Mouse (Mus musculus): ENCODE measurements around the gene Tmem132b. TPM values are rescaled to one million over a fixed set of nuclear protein-coding genes. Genes with fewer than 3 reads are reported as not detected.
A peak's percentile ranks its signal among the peaks of the same experiment; 100 is the strongest.

Tmem132b gene
- polyA plus RNA-seq, 1 experiment, result 8.2 TPM

DNA sequence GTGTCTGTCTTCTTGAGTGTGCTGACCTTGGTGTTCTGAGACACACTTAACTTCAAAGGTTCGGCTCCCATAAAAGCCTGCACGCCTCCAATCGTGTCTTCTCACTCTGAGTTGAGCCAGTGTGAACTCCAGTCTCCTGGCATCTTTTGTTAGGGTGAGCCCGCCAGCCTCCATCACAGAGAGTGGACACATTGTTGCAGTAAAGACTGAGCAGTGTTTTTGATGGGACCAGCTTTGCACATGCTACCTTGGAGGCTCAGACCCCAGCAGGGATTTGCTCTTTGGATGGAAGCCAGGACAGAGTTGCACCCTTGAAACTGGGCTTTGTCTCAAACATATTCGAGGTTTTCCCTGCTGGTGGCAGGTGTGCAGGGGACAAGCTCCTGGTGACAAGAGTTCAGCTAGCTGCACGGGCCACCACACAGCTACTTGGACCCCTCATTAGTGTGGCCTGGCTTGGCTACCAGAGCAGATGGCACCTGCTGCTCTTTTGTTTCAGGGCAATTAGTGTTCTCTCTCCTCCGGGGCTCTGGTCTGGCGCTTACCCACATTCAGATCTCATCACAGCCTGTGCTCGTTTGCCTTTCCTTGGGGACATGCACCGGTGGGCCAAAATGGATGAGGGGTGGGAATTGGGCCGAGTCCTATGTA is 154.2 kb downstream of the Tmem132b start:
- DNase-seq (ENCODE audit: low read depth), result peak; percentile 91

DNA sequence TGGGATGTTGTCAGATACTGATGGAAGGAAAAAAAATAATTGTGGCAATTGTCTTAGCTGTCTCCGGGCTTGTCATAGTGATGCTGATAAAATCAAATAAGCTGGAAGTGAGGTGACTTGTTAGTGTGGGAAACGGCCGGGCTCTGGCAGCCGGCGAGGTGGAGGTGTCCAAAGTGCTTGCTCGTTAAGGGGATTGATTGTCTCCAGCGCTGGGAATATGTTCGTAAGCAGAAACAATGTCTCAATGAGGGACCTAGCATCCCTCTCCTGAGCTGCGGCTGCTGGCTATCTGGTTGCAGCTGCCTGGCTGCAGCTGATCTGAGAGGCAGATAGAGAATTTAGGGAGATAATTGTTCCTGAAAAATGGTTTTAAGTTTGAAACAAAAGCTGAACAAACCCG is 161.0 kb downstream of the Tmem132b start:
- TF ChIP-seq CTCF (IDR thresholded peaks at IDR 0.05; ENCODE audit: borderline replicate concordance, extremely low read depth, insufficient read depth, insufficient read length) (no peak), POLR2A (IDR thresholded peaks at IDR 0.05; ENCODE audit: borderline replicate concordance, extremely low read depth, insufficient read depth, insufficient read length, poor library complexity, severe bottlenecking) (no peak)
- DNase-seq (ENCODE audit: low read depth), result peak; percentile 75

More for the DNA sequence above, 154.2 kb downstream of the Tmem132b start:
- no peak for TF ChIP-seq CTCF (IDR thresholded peaks at IDR 0.05; ENCODE audit: borderline replicate concordance, extremely low read depth, insufficient read depth, insufficient read length)
- no peak for TF ChIP-seq POLR2A (IDR thresholded peaks at IDR 0.05; ENCODE audit: borderline replicate concordance, extremely low read depth, insufficient read depth, insufficient read length, poor library complexity, severe bottlenecking)

DNA sequence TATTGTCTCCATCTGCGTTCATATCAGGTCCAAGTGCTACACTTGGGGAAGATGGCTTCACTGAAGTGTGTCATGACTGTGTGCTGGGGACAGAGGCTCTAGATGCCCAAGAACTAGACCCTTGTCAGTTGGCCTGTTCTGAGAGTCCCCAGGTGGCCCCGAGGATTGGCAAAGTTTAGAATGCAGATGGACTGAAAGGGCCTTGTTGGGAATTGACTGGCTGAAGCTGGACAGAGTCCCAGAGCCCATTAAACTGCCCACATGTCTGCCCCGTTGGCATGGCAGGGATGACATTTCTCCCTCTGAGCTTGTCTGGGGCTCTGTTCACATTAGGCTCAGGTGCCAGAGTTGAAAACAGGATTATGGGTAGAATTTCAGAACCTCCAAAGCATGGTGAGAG is 167.8 kb downstream of the Tmem132b start:
- TF ChIP-seq CTCF (IDR thresholded peaks at IDR 0.05; ENCODE audit: borderline replicate concordance, extremely low read depth, insufficient read depth, insufficient read length) (no peak), POLR2A (IDR thresholded peaks at IDR 0.05; ENCODE audit: borderline replicate concordance, extremely low read depth, insufficient read depth, insufficient read length, poor library complexity, severe bottlenecking) (no peak)
- peak; percentile 43 for DNase-seq (ENCODE audit: low read depth)

DNA sequence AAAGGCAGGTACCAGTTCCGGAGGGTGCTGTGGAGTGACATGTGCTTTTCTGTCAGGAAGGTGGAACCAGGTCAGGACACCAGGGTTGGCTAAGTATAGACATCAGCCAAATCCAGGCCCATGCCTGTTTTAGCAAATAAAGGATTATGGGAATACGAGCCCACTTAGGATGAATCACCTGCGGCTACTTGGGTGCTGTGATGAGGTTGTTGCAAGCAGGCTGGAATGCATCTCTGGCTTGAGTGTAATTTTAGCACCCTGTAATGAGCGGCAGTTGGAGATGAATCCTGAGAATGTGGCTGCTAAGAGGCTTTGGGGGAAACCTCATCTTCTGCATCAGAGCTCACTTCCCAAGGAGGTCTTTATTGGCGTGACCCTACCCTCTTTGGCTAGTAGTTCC is 168.7 kb downstream of the Tmem132b start:
- no peak for TF ChIP-seq CTCF (IDR thresholded peaks at IDR 0.05; ENCODE audit: borderline replicate concordance, extremely low read depth, insufficient read depth, insufficient read length)
- no peak for TF ChIP-seq POLR2A (IDR thresholded peaks at IDR 0.05; ENCODE audit: borderline replicate concordance, extremely low read depth, insufficient read depth, insufficient read length, poor library complexity, severe bottlenecking)
- DNase-seq (ENCODE audit: low read depth), result no peak

DNA sequence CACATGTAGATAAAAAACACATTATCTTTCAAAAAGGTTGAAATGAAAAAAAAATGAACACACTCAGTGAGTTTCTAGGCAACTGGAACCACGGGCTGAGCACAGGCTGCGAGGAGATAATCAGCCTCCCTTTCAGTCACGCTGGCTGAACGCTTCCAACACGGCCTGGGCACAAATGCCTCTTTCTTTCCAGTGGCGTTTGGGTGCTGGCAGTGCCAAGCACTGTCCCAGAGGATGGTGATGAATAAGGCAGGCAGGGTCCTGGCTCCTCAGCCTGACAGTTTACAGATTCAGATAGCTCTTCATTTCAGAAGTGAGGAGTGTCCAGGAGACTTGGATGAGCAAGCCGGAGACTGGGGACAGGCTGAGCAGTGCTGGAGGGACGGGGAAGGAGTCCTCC is 173.8 kb downstream of the Tmem132b start:
- TF ChIP-seq CTCF (IDR thresholded peaks at IDR 0.05; ENCODE audit: borderline replicate concordance, extremely low read depth, insufficient read depth, insufficient read length) (no peak), POLR2A (IDR thresholded peaks at IDR 0.05; ENCODE audit: borderline replicate concordance, extremely low read depth, insufficient read depth, insufficient read length, poor library complexity, severe bottlenecking) (no peak)
- peak; percentile 78 for DNase-seq (ENCODE audit: low read depth)

DNA sequence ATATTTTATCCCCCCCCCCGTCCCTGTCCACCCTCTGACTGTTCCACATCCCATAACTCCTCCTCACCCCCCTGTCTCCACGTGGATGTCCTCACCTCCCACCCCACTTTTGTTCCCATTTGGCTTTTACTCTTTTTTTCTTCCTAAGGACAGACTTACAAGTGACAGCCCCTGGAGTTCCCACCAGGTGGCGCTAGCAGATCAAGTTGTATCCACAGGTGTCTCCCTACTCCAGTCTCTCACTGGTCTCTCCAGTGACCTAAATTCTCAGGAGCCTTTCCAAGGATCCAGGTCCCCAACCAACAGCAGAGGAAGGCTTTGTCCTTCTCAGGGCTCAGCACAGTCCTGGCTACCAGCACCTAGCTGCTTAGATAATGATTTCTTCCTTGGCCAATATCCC is 177.6 kb downstream of the Tmem132b start:
- TF ChIP-seq POLR2A (IDR thresholded peaks at IDR 0.05; ENCODE audit: borderline replicate concordance, extremely low read depth, insufficient read depth, insufficient read length, poor library complexity, severe bottlenecking) (no peak), CTCF (IDR thresholded peaks at IDR 0.05; ENCODE audit: borderline replicate concordance, extremely low read depth, insufficient read depth, insufficient read length) (peak; percentile 64; the same call in 1 of the 2 replicates)
- peak; percentile 84 for DNase-seq (ENCODE audit: low read depth)

DNA sequence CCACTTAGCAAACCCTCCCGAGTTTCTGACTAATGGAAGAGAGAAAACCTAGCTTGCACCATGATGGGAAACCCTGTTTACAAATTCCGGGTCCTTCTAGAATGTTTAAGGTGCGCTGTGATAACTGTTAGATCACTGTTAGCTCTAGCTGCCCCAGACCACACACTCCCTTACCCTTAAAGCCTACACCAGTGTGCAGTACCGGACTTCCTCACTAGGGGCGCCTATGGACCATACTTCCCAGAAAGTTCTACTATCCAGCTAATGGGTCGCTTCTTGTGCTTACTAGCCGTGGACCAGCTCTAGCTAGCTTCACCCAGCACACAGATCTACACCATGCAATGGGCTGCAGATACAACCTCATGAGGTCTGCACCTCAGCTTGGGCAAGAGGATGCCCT is 195.2 kb downstream of the Tmem132b start:
- DNase-seq (ENCODE audit: low read depth), result no peak
- no peak for TF ChIP-seq POLR2A (IDR thresholded peaks at IDR 0.05; ENCODE audit: borderline replicate concordance, extremely low read depth, insufficient read depth, insufficient read length, poor library complexity, severe bottlenecking)
- peak; percentile 22; the same call in 1 of the 2 replicates for TF ChIP-seq CTCF (IDR thresholded peaks at IDR 0.05; ENCODE audit: borderline replicate concordance, extremely low read depth, insufficient read depth, insufficient read length)

DNA sequence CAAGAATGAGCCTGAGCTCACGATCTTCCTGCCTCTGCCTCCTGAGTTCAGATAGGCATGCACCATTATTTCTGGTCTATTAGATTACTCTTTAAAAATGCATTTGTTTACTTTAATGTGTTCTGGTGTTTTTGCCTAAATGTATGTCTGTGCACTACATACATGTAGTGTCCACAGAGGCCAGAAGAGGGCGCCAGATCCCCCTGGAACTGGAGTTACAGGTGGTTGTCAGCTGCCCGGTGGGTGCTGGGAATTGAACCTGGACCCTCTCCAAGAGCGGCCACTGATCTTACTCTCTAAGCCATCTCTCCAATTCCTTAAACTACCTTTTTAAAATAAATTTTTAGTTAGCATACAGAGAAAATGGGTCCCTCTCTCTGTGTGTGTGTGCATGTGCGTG is 195.9 kb downstream of the Tmem132b start:
- DNase-seq (ENCODE audit: low read depth), result no peak

DNA sequence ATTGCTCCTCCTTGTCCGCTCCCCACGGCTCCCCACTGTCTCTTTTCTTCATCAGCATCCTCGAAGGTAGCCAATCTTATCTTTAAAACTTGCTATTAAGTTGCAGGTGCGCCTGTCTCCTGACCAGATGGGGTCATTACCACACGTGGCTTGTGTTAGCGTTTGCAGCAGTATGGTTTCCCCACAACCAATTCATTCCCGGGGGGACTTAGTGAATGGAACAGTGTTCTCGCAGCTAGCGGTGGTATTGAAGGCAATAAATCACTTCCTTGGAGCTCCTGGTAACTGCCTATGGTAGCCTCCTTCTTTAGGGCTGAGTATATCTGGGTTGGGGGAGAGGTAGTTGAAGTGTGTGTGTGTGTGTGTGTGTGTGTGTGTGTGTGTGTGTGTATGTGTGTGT is 196.4 kb downstream of the Tmem132b start:
- TF ChIP-seq POLR2A (IDR thresholded peaks at IDR 0.05; ENCODE audit: borderline replicate concordance, extremely low read depth, insufficient read depth, insufficient read length, poor library complexity, severe bottlenecking), result no peak
- TF ChIP-seq CTCF (IDR thresholded peaks at IDR 0.05; ENCODE audit: borderline replicate concordance, extremely low read depth, insufficient read depth, insufficient read length), result no peak
- no peak for DNase-seq (ENCODE audit: low read depth)

More for the DNA sequence above, 195.9 kb downstream of the Tmem132b start:
- TF ChIP-seq POLR2A (IDR thresholded peaks at IDR 0.05; ENCODE audit: borderline replicate concordance, extremely low read depth, insufficient read depth, insufficient read length, poor library complexity, severe bottlenecking), result no peak
- peak; percentile 26; the same call in 1 of the 2 replicates for TF ChIP-seq CTCF (IDR thresholded peaks at IDR 0.05; ENCODE audit: borderline replicate concordance, extremely low read depth, insufficient read depth, insufficient read length)

DNA sequence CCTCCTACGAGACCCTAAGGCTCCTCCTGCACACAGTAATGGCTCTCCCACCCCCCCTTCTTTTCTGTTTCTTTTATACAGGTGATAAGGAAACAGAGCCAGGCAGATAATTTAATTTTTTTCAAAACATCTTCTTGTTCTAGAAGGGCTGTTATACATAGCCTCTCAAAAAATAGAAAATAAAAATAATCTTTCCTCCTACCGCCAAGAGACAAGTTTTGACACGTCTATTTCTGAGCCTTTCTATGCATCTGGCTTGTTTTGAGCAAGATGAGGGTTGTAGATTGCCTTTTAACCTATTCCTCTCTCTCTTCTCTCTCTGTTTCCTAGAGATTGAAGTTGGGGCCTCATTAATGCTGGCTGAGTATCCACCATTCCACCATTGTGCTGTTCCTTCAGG is 196.9 kb downstream of the Tmem132b start:
- no peak for TF ChIP-seq POLR2A (IDR thresholded peaks at IDR 0.05; ENCODE audit: borderline replicate concordance, extremely low read depth, insufficient read depth, insufficient read length, poor library complexity, severe bottlenecking)
- TF ChIP-seq CTCF (IDR thresholded peaks at IDR 0.05; ENCODE audit: borderline replicate concordance, extremely low read depth, insufficient read depth, insufficient read length), result no peak
- DNase-seq (ENCODE audit: low read depth), result no peak

DNA sequence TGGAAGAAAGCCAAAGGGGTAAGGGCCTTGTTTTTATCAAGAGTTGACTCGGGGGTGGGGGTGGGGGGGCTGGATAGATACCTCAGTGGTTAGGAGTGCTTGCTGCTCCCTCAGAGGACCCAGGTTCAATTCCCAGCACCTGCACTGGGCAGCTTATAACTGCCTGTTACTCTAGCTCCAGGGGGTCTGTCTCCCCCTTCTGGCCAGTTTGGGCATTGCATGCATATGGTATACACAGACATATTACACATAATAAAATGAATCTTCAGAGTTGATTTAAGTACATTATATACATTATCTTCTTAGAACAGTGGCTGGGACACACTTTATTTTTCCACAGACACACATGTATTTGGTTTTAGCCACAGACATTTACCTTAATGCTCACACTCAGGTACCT is 202.2 kb downstream of the Tmem132b start:
- TF ChIP-seq POLR2A (IDR thresholded peaks at IDR 0.05; ENCODE audit: borderline replicate concordance, extremely low read depth, insufficient read depth, insufficient read length, poor library complexity, severe bottlenecking), result no peak
- peak; percentile 42; the same call in 1 of the 2 replicates for TF ChIP-seq CTCF (IDR thresholded peaks at IDR 0.05; ENCODE audit: borderline replicate concordance, extremely low read depth, insufficient read depth, insufficient read length)
- DNase-seq (ENCODE audit: low read depth), result no peak

DNA sequence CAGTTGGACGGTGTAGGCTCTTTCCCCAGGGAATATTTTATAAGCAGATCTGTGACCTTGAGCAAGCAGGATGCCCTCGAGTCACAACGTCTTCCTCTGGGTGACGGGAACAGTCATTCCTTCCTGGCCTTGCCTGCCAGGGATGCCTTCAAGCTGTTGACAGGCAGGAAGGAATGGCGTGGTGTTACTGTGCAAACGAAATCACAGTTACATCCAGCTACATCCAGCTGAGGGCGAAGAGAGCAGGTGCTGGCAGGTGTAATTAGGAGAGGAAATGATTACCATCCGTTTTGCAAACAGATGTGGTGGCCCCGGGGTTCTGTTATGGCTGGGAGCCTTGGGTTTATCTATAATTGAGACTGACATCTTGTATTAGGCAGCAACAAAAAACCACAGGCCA is 205.5 kb downstream of the Tmem132b start:
- DNase-seq (ENCODE audit: low read depth), result peak; percentile 52
- TF ChIP-seq POLR2A (IDR thresholded peaks at IDR 0.05; ENCODE audit: borderline replicate concordance, extremely low read depth, insufficient read depth, insufficient read length, poor library complexity, severe bottlenecking) (no peak), CTCF (IDR thresholded peaks at IDR 0.05; ENCODE audit: borderline replicate concordance, extremely low read depth, insufficient read depth, insufficient read length) (no peak)
